Mouse (Mus musculus): Measurements from ENCODE around the gene Isg15.
"Not testable (repeated sequence)": the region's sequence is repeated elsewhere in the genome, so short reads cannot be mapped to it uniquely, and the experiment has no call there.

The Isg15 gene

GRCm38 (mm10) chr4:156188811-156189323 is 11.8 kb downstream of the Isg15 start:
- POLR2A ChIA-PET = interaction anchor here (0.5 to 4.7 kb wide), 35 partner anchors 9 to 323 kb away, joined by 3 to 30 read pairs (median 4); partner anchors contain the start of genes Agrn (in 3 of the 4), Noc2l (in 3 of the 4), 9430015G10Rik (in 1 of the 4) and AW011738 (in 1 of the 4)
- CTCF ChIA-PET = interaction anchor here in 2 of 4 experiments (0.5 to 0.6 kb wide), 4 partner anchors 9 to 190 kb away, joined by 3 to 4 read pairs (median 4); no protein-coding TSS in a partner anchor

GRCm38 (mm10) chr4:156188162-156188810 is 12.3 kb downstream of the Isg15 start:
- CTCF ChIA-PET = interaction anchor here in 2 of 4 experiments (0.6 kb wide), 2 partner anchors 13 to 22 kb away, joined by 3 read pairs; no protein-coding TSS in a partner anchor
- POLR2A ChIA-PET = interaction anchor here (0.5 to 4.7 kb wide), 30 partner anchors 9 to 245 kb away, joined by 3 to 30 read pairs (median 4); partner anchors contain the start of genes Agrn (in 3 of the 4), Noc2l (in 3 of the 4), 9430015G10Rik (in 1 of the 4) and AW011738 (in 1 of the 4)

- CTCF ChIA-PET = no interaction called here
Observed at GRCm38 (mm10) chr4:156185950-156186850, 14.4 kb downstream of the Isg15 start.

DNA sequence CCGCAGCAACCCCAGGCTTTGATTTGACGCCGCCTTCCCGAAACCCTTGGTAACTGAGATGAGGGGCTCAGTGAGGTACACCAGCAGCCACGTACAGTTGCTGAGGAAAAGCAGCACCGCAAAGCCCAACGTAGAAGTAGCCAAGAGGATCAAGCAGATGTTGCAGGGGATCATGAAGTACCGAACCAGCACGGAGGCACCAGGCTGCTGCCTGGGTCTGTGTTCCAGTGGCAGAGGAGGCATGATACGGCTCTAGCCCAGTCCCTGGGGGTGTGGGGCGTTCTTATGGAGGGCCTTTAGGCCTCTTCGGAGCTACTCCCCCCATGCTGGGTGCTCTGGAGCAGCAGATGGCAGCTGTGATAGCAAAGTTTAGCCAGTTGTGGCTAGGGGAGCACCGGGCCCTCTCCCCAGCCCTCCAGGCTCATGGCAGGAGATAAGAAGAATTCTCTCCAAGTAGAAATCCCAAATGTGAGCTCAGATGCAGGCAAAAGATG is 15.1 kb downstream of the Isg15 start:
- ChIA-PET CTCF (no interaction called here), POLR2A (interaction anchor here in 3 of 4 experiments (0.5 to 8.4 kb wide), 17 partner anchors 8 to 1729 kb away, joined by 3 to 104 read pairs (median 5); partner anchors contain the start of genes AW011738 (in 2 of the 3), Noc2l (in 2 of the 3), Agrn (in 1 of the 3) and Plekhn1 (in 1 of the 3))

More at GRCm38 (mm10) chr4:156185950-156186850, 14.4 kb downstream of the Isg15 start:
- POLR2A ChIA-PET = interaction anchor here in 3 of 4 experiments (0.5 to 8.4 kb wide), 17 partner anchors 8 to 62 kb away, joined by 3 to 104 read pairs (median 5); partner anchors contain the start of genes AW011738 (in 2 of the 3), Noc2l (in 2 of the 3), Agrn (in 1 of the 3) and Plekhn1 (in 1 of the 3)

- POLR2A ChIA-PET = interaction anchor here in 3 of 4 experiments (0.5 to 8.4 kb wide), 9 partner anchors 9 to 75 kb away, joined by 3 to 104 read pairs (median 6); partner anchors contain the start of genes 9430015G10Rik (in 1 of the 3), AW011738 (in 1 of the 3) and Agrn (in 1 of the 3)
- CTCF ChIA-PET = interaction anchor here in 1 of 4 experiments (0.5 kb wide), 1 partner anchor 583 kb away, joined by 3 read pairs; no protein-coding TSS in a partner anchor
Observed at GRCm38 (mm10) chr4:156184291-156184954, 16.2 kb downstream of the Isg15 start.

- ChIA-PET CTCF (interaction anchor here in 1 of 4 experiments (0.5 kb wide), 1 partner anchor 582 kb away, joined by 3 read pairs; no protein-coding TSS in a partner anchor), POLR2A (interaction anchor here in 2 of 4 experiments (0.6 to 8.4 kb wide), 11 partner anchors 9 to 74 kb away, joined by 3 to 104 read pairs (median 4); partner anchors contain the start of genes 9430015G10Rik (in 2 of the 2) and Agrn (in 1 of the 2))
Observed at GRCm38 (mm10) chr4:156183747-156184146, 16.9 kb downstream of the Isg15 start.

DNA sequence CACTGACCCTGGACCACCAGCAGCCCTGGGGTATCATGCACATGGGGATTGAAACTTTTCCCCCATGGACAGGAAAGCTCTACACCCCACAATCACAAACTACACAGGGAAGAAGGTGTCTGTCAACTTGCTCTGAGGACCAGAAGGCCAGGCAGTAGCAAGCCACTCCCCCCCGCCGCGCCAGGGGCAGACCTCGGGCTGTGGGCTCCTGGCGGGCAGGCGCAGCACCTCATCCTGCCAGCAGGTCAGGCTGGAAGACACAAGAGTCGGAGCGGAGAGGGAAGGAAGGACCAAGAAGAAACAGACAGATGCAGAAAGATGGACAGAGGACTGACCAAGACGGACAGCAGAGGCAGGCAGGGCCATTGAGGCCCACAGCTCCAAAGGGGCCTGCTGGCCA is 23.0 kb downstream of the Isg15 start:
- ChIA-PET POLR2A (interaction anchor here in 2 of 4 experiments (0.8 to 3.1 kb wide), 7 partner anchors 9 to 166 kb away, joined by 3 to 14 read pairs (median 3); no protein-coding TSS in a partner anchor), CTCF (no interaction called here)

DNA sequence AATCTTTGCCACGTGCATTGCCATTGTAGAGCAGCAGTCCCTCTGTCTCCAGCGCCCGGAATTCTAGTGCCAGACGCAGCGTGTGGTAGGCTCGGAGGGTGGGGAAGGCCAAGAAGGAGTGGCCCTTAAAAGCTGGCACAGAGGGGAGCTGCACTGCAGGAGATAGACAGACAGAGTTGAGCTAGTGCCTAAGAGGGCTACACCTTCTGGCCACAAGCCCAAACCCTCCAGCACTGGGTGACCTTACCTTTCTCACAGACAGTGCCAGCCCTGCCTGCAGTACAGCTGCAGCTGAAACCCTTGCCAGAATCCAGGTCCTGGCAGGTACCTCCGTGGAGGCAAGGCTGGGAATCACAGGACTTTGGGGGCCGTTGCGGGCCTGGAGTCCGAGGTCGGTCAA is 28.8 kb downstream of the Isg15 start:
- ChIA-PET POLR2A (interaction anchor here in 3 of 4 experiments (0.8 to 1.9 kb wide), 16 partner anchors 9 to 71 kb away, joined by 3 to 6 read pairs (median 4); partner anchors contain the start of genes 9430015G10Rik (in 1 of the 3), Agrn (in 1 of the 3) and Noc2l (in 1 of the 3)), CTCF (no interaction called here)

- ChIA-PET POLR2A (interaction anchor here in 1 of 4 experiments (0.6 kb wide), 1 partner anchor 356 kb away, joined by 3 read pairs; no protein-coding TSS in a partner anchor), CTCF (no interaction called here)
Observed at GRCm38 (mm10) chr4:156169129-156169528, 31.5 kb downstream of the Isg15 start.

DNA sequence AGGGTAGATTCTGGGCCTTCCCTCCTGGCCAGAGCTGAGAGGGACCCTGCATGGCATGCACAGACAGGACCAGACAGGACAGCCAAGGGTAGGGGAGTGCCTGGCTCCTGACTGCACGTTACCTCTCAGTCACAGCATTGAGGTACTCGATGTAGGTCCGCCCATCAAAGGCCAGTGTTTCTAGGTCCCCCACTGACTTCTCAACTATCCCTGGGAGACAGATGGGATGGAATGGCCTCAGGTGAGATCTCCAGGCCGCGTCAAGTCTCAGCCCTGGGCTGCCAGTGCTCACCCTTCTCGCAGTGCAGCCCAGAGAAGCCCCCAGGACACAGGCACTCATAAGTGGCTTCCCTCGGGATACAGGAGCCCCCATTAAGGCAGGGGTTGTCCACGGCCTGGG is 32.0 kb downstream of the Isg15 start:
- POLR2A ChIA-PET = interaction anchor here in 1 of 4 experiments (0.6 kb wide), 1 partner anchor 356 kb away, joined by 3 read pairs; no protein-coding TSS in a partner anchor
- CTCF ChIA-PET = no interaction called here

DNA sequence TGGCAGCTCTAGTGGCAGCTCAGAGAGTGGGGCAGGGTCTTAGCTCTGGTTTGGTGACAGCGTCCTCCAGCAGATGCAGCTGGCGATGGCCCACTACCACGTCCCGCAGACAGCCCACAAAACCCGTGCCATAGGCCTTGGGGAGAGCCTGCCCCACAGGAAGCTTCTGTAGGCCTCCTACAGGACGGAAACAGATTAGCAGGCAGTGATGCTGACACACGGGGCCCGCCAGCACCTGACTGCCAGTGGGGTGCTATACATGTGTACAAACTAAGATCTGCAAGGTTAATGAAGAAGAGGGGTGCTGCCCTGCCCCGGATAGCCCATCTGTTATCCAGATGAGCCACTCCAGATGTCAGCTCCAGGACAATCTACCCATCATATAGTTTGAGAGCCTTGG is 34.1 kb downstream of the Isg15 start:
- ChIA-PET CTCF (interaction anchor here in 2 of 4 experiments (0.6 to 1.1 kb wide), 2 partner anchors 22 to 28 kb away, joined by 3 to 4 read pairs; no protein-coding TSS in a partner anchor), POLR2A (interaction anchor here in 3 of 4 experiments (0.8 to 2.0 kb wide), 11 partner anchors 9 to 70 kb away, joined by 3 to 6 read pairs (median 3); partner anchors contain the start of genes 9430015G10Rik (in 1 of the 3) and Noc2l (in 1 of the 3))

DNA sequence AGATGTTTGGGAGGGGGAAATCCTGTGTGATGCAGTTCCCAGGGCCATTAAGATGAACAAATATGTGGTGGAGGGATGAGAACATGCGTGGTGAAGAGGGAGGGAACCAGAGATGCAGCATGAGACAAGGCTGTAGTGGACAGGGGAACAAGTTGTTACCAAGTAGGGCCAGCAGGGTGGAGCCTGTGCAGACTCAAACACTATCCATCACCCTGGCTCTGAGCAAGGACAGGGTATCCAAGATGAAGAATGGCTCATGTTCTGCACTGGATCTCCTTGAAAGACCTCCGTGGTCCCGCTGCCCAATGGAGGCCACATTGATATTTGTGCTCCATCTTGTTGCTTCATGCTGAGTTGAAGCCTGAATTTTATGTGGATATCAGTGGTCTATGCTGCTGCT is 45.8 kb downstream of the Isg15 start:
- POLR2A ChIA-PET = interaction anchor here in 1 of 4 experiments (1.2 to 1.6 kb wide), 2 partner anchors 15 to 22 kb away, joined by 3 read pairs; no protein-coding TSS in a partner anchor

GRCm38 (mm10) chr4:156150887-156151286 is 49.7 kb downstream of the Isg15 start:
- POLR2A ChIA-PET, CTCF ChIA-PET: not testable (repeated sequence)

More for the DNA sequence above, 45.8 kb downstream of the Isg15 start:
- CTCF ChIA-PET = no interaction called here

Measured in embryonic stem cell, embryonic (primary cell).